Mouse (Mus musculus) heart, embryonic 16.5 days (tissue): ENCODE measurements around the gene Spc24. TPM values are rescaled to one million over a fixed set of nuclear protein-coding genes. Genes with fewer than 3 reads are reported as not detected.
A peak's percentile ranks its signal among the peaks of the same experiment; 100 is the strongest.

Experiments used
- ATAC-seq: fragments of 200-750 bp; cut with Nextera tagmentation; replicated peaks from 2 replicates; pipeline ENCODE4 v1.8.0; 2017; ENCODE audit warnings: moderate number of reproducible peaks; ENCODE audit not compliant: insufficient read depth, low FRiP score; ENCODE audit errors: extremely low read depth
- H3K27ac ChIP-seq: fragments of 300-500 bp; sonication (generic); 2 replicates; pipeline ENCODE4 v1.5.1; 2014; ENCODE audit warnings: mild to moderate bottlenecking, low read length, control low read depth, moderate library complexity
- H3K27me3 ChIP-seq: fragments of 300-500 bp; sonication (generic); 2 replicates; pipeline ENCODE4 v1.6.1; 2014; ENCODE audit warnings: low read length, mixed read lengths; ENCODE audit not compliant: control insufficient read depth, insufficient read depth
- H3K36me3 ChIP-seq: fragments of 300-500 bp; sonication (generic); 2 replicates; pipeline ENCODE4 v1.6.1; 2014; ENCODE audit not compliant: control insufficient read depth, insufficient read depth
- H3K4me1 ChIP-seq: fragments of 300-500 bp; sonication (generic); 2 replicates; pipeline ENCODE4 v1.6.1; 2014; ENCODE audit warnings: low read length, mixed read lengths; ENCODE audit not compliant: control insufficient read depth, insufficient read depth
- H3K4me2 ChIP-seq: fragments of 300-500 bp; sonication (generic); 2 replicates; pipeline ENCODE4 v1.6.1; 2014; ENCODE audit warnings: low read depth, mild to moderate bottlenecking, control low read depth, low read length
- H3K4me3 ChIP-seq: fragments of 300-500 bp; sonication (generic); 2 replicates; pipeline ENCODE4 v1.5.1; 2014; ENCODE audit warnings: mild to moderate bottlenecking, control low read depth, low read length
- H3K9ac ChIP-seq: fragments of 300-500 bp; sonication (generic); 2 replicates; pipeline ENCODE4 v1.6.1; 2014; ENCODE audit warnings: low read length, control low read depth
- H3K9me3 ChIP-seq: fragments of 300-500 bp; sonication (generic); replicated peaks from 2 replicates; pipeline ENCODE4 v1.6.1; 2016; ENCODE audit warnings: low read length; ENCODE audit not compliant: control insufficient read depth
- WGBS: fragments of 180-500 bp; shearing (Covaris S2); extraction: QIAGEN DNeasy Blood & Tissue Kit; methylation state at CpG from one replicate; pipeline ENCODE4 v1.1.7; 2014; 5-methylcytosine and 5-hydroxymethylcytosine counted together
- polyA plus RNA-seq: library from polyadenylated mRNA; unstranded; fragments of >200 nt; fragmentation: Nextera tagmentation; extraction: Ambion mirVana; gene quantifications from 2 replicates; pipeline ENCODE4 v1.2.1, GENCODE M21; 2015

Spc24 gene
- polyA plus RNA-seq: 91.4 and 93.2 TPM in 2 replicates

GRCm38 (mm10) chr9:21760155-21761088 is at the start of gene Spc24:
Gene Spc24 (minus strand): TSS chr9:21760303.
- Histone ChIP-seq H3K27me3 (no peaks in the 10 kb centered on the region), H3K4me2 (peak within 1 kb of the TSS; percentile 88), H3K36me3 (no peaks in the 10 kb centered on the region), H3K4me3 (peak within 1 kb of the TSS; percentile 90), H3K4me1 (peaks cover 31% of the 10 kb centered on the region), H3K9ac (peak within 1 kb of the TSS; percentile 90), H3K9me3 (no peaks in the 10 kb centered on the region), H3K27ac (peak within 1 kb of the TSS; percentile 42)
- WGBS: 1% methylated on average over 47 of the region's 54 CpGs
- peak; percentile 95 for ATAC-seq

- H3K4me2 ChIP-seq: no peak overlapping the region
- no peak for ATAC-seq
- peaks cover 5% of the 10 kb centered on the region; the same call in 1 of the 2 replicates for H3K36me3 ChIP-seq
- no peak overlapping the region for H3K4me3 ChIP-seq
- peaks cover 6% of the 10 kb centered on the region for H3K4me1 ChIP-seq
- H3K27me3 ChIP-seq: no peaks in the 10 kb centered on the region
- H3K27ac ChIP-seq: no peak overlapping the region
- H3K9me3 ChIP-seq: no peaks in the 10 kb centered on the region
- no peak overlapping the region for H3K9ac ChIP-seq
- 58% methylated on average over 3 of the region's 3 CpGs for WGBS
Observed at GRCm38 (mm10) chr9:21808561-21808960, 48.5 kb upstream of the Spc24 start.

- no peaks in the 10 kb centered on the region for H3K27me3 ChIP-seq
- H3K9ac ChIP-seq: no peak overlapping the region
- H3K27ac ChIP-seq: no peak overlapping the region
- H3K9me3 ChIP-seq: no peaks in the 10 kb centered on the region
- H3K4me2 ChIP-seq: no peak overlapping the region
- ATAC-seq: no peak
- WGBS: 83% methylated on average over 11 of the region's 11 CpGs
- no peak overlapping the region for H3K4me3 ChIP-seq
- H3K4me1 ChIP-seq: peaks cover 6% of the 10 kb centered on the region
- H3K36me3 ChIP-seq: peaks cover 2% of the 10 kb centered on the region; the same call in 1 of the 2 replicates
Observed at GRCm38 (mm10) chr9:21806976-21807375, 46.9 kb upstream of the Spc24 start.

GRCm38 (mm10) chr9:21806363-21806762 is 46.3 kb upstream of the Spc24 start:
- Histone ChIP-seq H3K4me3 (no peak overlapping the region), H3K4me1 (peaks cover 6% of the 10 kb centered on the region), H3K27ac (no peak overlapping the region), H3K36me3 (peaks cover 2% of the 10 kb centered on the region; the same call in 1 of the 2 replicates), H3K27me3 (no peaks in the 10 kb centered on the region), H3K9ac (no peak overlapping the region), H3K9me3 (no peaks in the 10 kb centered on the region), H3K4me2 (no peak overlapping the region)
- no peak for ATAC-seq
- WGBS: 51% methylated on average over 3 of the region's 3 CpGs

- Histone ChIP-seq H3K9ac (peak overlapping the region; percentile 60), H3K4me3 (peak overlapping the region; percentile 25), H3K9me3 (no peaks in the 10 kb centered on the region), H3K4me1 (peaks cover 6% of the 10 kb centered on the region), H3K27ac (peak overlapping the region; percentile 76), H3K27me3 (no peaks in the 10 kb centered on the region), H3K36me3 (no peaks in the 10 kb centered on the region), H3K4me2 (peak overlapping the region; percentile 56)
- 24% methylated on average over 13 of the region's 13 CpGs for WGBS
- ATAC-seq: peak; percentile 91
Observed at GRCm38 (mm10) chr9:21803986-21804644, 44.0 kb upstream of the Spc24 start.

- H3K36me3 ChIP-seq: no peaks in the 10 kb centered on the region
- no peaks in the 10 kb centered on the region for H3K9me3 ChIP-seq
- H3K4me1 ChIP-seq: peaks cover 19% of the 10 kb centered on the region
- no peak overlapping the region for H3K4me3 ChIP-seq
- H3K27me3 ChIP-seq: no peaks in the 10 kb centered on the region
- WGBS: 86% methylated on average over 7 of the region's 7 CpGs
- H3K27ac ChIP-seq: no peak overlapping the region
- ATAC-seq: no peak
- no peak overlapping the region for H3K4me2 ChIP-seq
- H3K9ac ChIP-seq: no peak overlapping the region
Observed at GRCm38 (mm10) chr9:21801591-21801990, 41.5 kb upstream of the Spc24 start.

GRCm38 (mm10) chr9:21801121-21801520 is 41.0 kb upstream of the Spc24 start:
- Histone ChIP-seq H3K9me3 (no peaks in the 10 kb centered on the region), H3K4me1 (peaks cover 24% of the 10 kb centered on the region), H3K27ac (no peak overlapping the region), H3K4me2 (no peak overlapping the region), H3K9ac (no peak overlapping the region), H3K27me3 (no peaks in the 10 kb centered on the region), H3K36me3 (no peaks in the 10 kb centered on the region), H3K4me3 (no peak overlapping the region)
- no peak for ATAC-seq
- 74% methylated on average over 7 of the region's 7 CpGs for WGBS

GRCm38 (mm10) chr9:21799010-21799350 is 38.9 kb upstream of the Spc24 start:
- peak overlapping the region; percentile 97 for H3K27ac ChIP-seq
- 57% methylated on average over 3 of the region's 3 CpGs for WGBS
- H3K9ac ChIP-seq: peak overlapping the region; percentile 96
- H3K4me2 ChIP-seq: peak overlapping the region; percentile 77
- no peaks in the 10 kb centered on the region for H3K27me3 ChIP-seq
- peak overlapping the region; percentile 90 for H3K4me3 ChIP-seq
- peaks cover 17% of the 10 kb centered on the region for H3K36me3 ChIP-seq
- no peaks in the 10 kb centered on the region for H3K9me3 ChIP-seq
- peaks cover 31% of the 10 kb centered on the region for H3K4me1 ChIP-seq
- no peak for ATAC-seq
